Mouse (Mus musculus) liver, embryonic 14.5 days (tissue): ENCODE results near the gene Ube2cbp.

ENCODE experiments used
- CTCF ChIP-seq: IDR thresholded peaks from 2 replicates; pipeline ENCODE4 v1.5.1; 2016; ENCODE audit warnings: antibody characterized with exemption, low read depth, control low read depth
- EP300 ChIP-seq: IDR thresholded peaks from 2 replicates; pipeline ENCODE4 v1.6.1; 2016; ENCODE audit warnings: antibody characterized with exemption, low read depth

- TF ChIP-seq EP300: no peak
- no peak for TF ChIP-seq CTCF
Observed at GRCm38 (mm10) chr9:86296683-86297638, 167.8 kb downstream of the Ube2cbp start.
